ENCODE assay signal across 15 mouse cellular contexts in genomic region chr2:31214211-31214796, GRCm38 (mm10). TPM values are rescaled to one million over a fixed set of nuclear protein-coding genes. Genes with fewer than 3 reads are reported as not detected.
A peak's percentile ranks its signal among the peaks of the same experiment; 100 is the strongest.
DNase-seq lines count a peak whose midpoint lies in the region; ATAC-seq and TF ChIP-seq lines count a peak whose summit lies in the region.
"Had no signal": no experiment of that assay in that cellular context is flagged by ENCODE, and none has a peak within 500 bp of the region (broad histone marks: within the 10 kb centered on the region; RNA-seq: fewer than 3 reads in every experiment).

No protein-coding gene starts in this region.

- peaks cover 74% of the 10 kb centered on the region for H3K4me1 ChIP-seq in heart, embryonic 15.5 days (replicated peaks)
- H3K4me1 ChIP-seq: limb, embryonic 12.5 days had no signal

- ATAC-seq in heart, embryonic 15.5 days (replicated peaks; ENCODE audit: insufficient number of reproducible peaks, insufficient read depth, low FRiP score, low read depth) = peak; percentile 18; the same call in 1 of the 2 replicates

- no peak overlapping the region for H3K4me3 ChIP-seq in gastrocnemius, adult 2 months
- no peak overlapping the region for H3K4me3 ChIP-seq in heart, embryonic 15.5 days
- H3K4me3 ChIP-seq: limb, embryonic 12.5 days had no signal

- no peaks in the 10 kb centered on the region for H3K9me3 ChIP-seq in heart, embryonic 15.5 days (replicated peaks)
- H3K9me3 ChIP-seq: limb, embryonic 12.5 days had no signal

- intact Hi-C loops in gastrocnemius, adult 2 months (cut with DNase I) = no loop called here

- DNase-seq in gastrocnemius, adult 2 months = no peak
- no peak for DNase-seq in gastrocnemius, postnatal 25 days
- DNase-seq in layer of hippocampus, adult 9-11 months = peak; percentile 44
- no peak for DNase-seq in layer of hippocampus, adult 11-12 months (ENCODE audit: low spot score)
- DNase-seq in ZHBTc4 (ENCODE audit: low read depth, low spot score) = peak; percentile 47
- DNase-seq in urinary bladder, postnatal 10 days (ENCODE audit: low spot score) = no peak
- no peak for DNase-seq in thymus, postnatal 14 days
- DNase-seq: B cell, adult 2 months; cerebellum, adult 2 months; kidney, adult 11 months; kidney, postnatal 14 days; lung, postnatal 4 days; thymus, adult 2 months had no signal

- H3K4me2 ChIP-seq in heart, embryonic 15.5 days = no peak overlapping the region
- H3K4me2 ChIP-seq: limb, embryonic 12.5 days had no signal

- 43% methylated on average over 16 of the region's 16 CpGs for WGBS in heart, embryonic 15.5 days

- peaks cover 4% of the 10 kb centered on the region; the same call in 1 of the 2 replicates for H3K36me3 ChIP-seq in heart, embryonic 15.5 days

- TF ChIP-seq CTCF in gastrocnemius, adult 2 months (IDR thresholded peaks at IDR 0.05) = no peak

- H3K27me3 ChIP-seq in heart, embryonic 15.5 days = no peaks in the 10 kb centered on the region
- H3K27me3 ChIP-seq: limb, embryonic 12.5 days had no signal

- peak overlapping the region; percentile 25; the same call in 1 of the 2 replicates for H3K9ac ChIP-seq in heart, embryonic 15.5 days
- H3K9ac ChIP-seq: limb, embryonic 12.5 days had no signal

- H3K27ac ChIP-seq in gastrocnemius, adult 2 months = peak overlapping the region; percentile 43
- peak overlapping the region; percentile 80 for H3K27ac ChIP-seq in heart, embryonic 15.5 days
- H3K27ac ChIP-seq: limb, embryonic 12.5 days had no signal

RNA-seq across cellular contexts. Expression of gene Ncs1, which starts 31.3 kb away (rescaled TPM):
- total RNA-seq in gastrocnemius, adult 2 months (2021) = 1 to 10 TPM; 4.6 to 5.1 TPM
- total RNA-seq in gastrocnemius, postnatal 25 days (2021) = 1 to 10 TPM; 4.7 to 4.8 TPM
- 33.7 and 35.1 TPM in 2 replicates for polyA plus RNA-seq in heart, embryonic 15.5 days (2015; fragmentation: Nextera tagmentation; extraction: Ambion mirVana)

Comparison
In these comparisons a context has a peak if more than half of its experiments do, and no peak if none do; other contexts are left out.
1. DNase-seq: peak in layer of hippocampus, adult 9-11 months (single experiment) and ZHBTc4 (single experiment); none in gastrocnemius, adult 2 months (single experiment), gastrocnemius, postnatal 25 days (single experiment), layer of hippocampus, adult 11-12 months (single experiment), urinary bladder, postnatal 10 days (single experiment) and thymus, postnatal 14 days (single experiment).